ENCODE assay signal across 12 mouse cellular contexts in the genomic region with DNA sequence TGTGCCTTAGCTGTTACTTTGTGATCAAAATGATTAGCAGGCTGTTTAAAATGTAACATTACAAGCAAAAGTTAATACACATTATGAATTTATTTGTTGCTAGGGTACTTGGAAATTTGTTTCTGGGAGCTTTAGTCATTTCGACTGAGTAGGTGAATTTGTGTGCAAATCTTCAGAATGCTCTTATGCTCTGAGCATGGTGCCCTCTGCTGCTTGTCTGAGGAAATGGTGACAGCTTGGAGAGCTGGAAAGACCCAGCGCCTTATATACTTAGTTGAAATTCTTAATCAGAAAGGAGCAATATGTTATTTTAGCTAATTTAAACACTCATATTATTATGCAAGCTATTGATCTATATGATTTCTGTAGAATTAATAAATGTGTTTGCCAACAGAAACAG. TPM values are rescaled to one million over a fixed set of nuclear protein-coding genes. Genes with fewer than 3 reads are reported as not detected.
A peak's percentile ranks its signal among the peaks of the same experiment; 100 is the strongest.
DNase-seq lines count a peak whose midpoint lies in the region; ATAC-seq and TF ChIP-seq lines count a peak whose summit lies in the region.
"Had no signal": no experiment of that assay in that cellular context is flagged by ENCODE, and none has a peak within 500 bp of the region (broad histone marks: within the 10 kb centered on the region; RNA-seq: fewer than 3 reads in every experiment).

No protein-coding gene starts in this region.

- no peak overlapping the region for H3K4me2 ChIP-seq in kidney, postnatal 0 days (ENCODE audit: low read length)
- H3K4me2 ChIP-seq: embryonic facial prominence, embryonic 13.5 days had no signal

- no peak for TF ChIP-seq POLR2A in brain, embryonic 14.5 days (IDR thresholded peaks at IDR 0.05; ENCODE audit: borderline replicate concordance, extremely low read depth, insufficient read depth, insufficient read length, poor library complexity, severe bottlenecking)

- peak; percentile 40 for DNase-seq in kidney, postnatal 0 days (ENCODE audit: low spot score)
- no peak for DNase-seq in kidney, adult 18-20 months
- DNase-seq in right cerebral cortex, adult 18-20 months = peak; percentile 8
- DNase-seq in right cerebral cortex, postnatal 14 days = no peak
- peak; percentile 66 for DNase-seq in brain, embryonic 14.5 days (ENCODE audit: low read depth)
- peak; percentile 22 for DNase-seq in right cerebral cortex, postnatal 4 days
- DNase-seq in adrenal gland, postnatal 4 days (ENCODE audit: low spot score in 2 of 2) = no peak
- DNase-seq in urinary bladder, adult 18-20 months (ENCODE audit: low spot score in 2 of 2) = no peak
- DNase-seq: lung, postnatal 10 days had no signal

- no peaks in the 10 kb centered on the region for H3K4me1 ChIP-seq in kidney, postnatal 0 days (replicated peaks; ENCODE audit: insufficient read depth, low read length)
- H3K4me1 ChIP-seq: embryonic facial prominence, embryonic 13.5 days; heart, embryonic 10.5 days had no signal

- H3K27me3 ChIP-seq in kidney, postnatal 0 days (ENCODE audit: insufficient read depth, low read length) = no peaks in the 10 kb centered on the region
- H3K27me3 ChIP-seq: embryonic facial prominence, embryonic 13.5 days had no signal

- 19% methylated on average over 2 of the region's 2 CpGs for WGBS in kidney, postnatal 0 days

- H3K4me3 ChIP-seq in kidney, postnatal 0 days (replicated peaks; ENCODE audit: low read depth, low read length) = no peak overlapping the region
- H3K4me3 ChIP-seq: embryonic facial prominence, embryonic 13.5 days; heart, embryonic 10.5 days had no signal

- H3K9ac ChIP-seq in kidney, postnatal 0 days (ENCODE audit: low read depth, low read length) = no peak overlapping the region
- H3K9ac ChIP-seq: embryonic facial prominence, embryonic 13.5 days had no signal

- H3K9me3 ChIP-seq in kidney, postnatal 0 days (replicated peaks; ENCODE audit: low read length) = no peaks in the 10 kb centered on the region
- H3K9me3 ChIP-seq: embryonic facial prominence, embryonic 13.5 days; heart, embryonic 10.5 days had no signal

- H3K36me3 ChIP-seq in kidney, postnatal 0 days (ENCODE audit: insufficient read depth, low read length) = no peaks in the 10 kb centered on the region
- H3K36me3 ChIP-seq: embryonic facial prominence, embryonic 13.5 days; heart, embryonic 10.5 days had no signal

- no peak for ATAC-seq in kidney, postnatal 0 days (replicated peaks; ENCODE audit: low FRiP score, low read depth)

- peak; percentile 69 for TF ChIP-seq CTCF in kidney, postnatal 0 days (IDR thresholded peaks at IDR 0.05; ENCODE audit: low read depth)
- TF ChIP-seq CTCF in brain, embryonic 14.5 days (IDR thresholded peaks at IDR 0.05; ENCODE audit: borderline replicate concordance, extremely low read depth, insufficient read depth, insufficient read length) = peak; percentile 67; the same call in 1 of the 2 replicates

- no peak overlapping the region for H3K27ac ChIP-seq in kidney, postnatal 0 days
- H3K27ac ChIP-seq: embryonic facial prominence, embryonic 13.5 days; heart, embryonic 10.5 days had no signal

RNA-seq across cellular contexts. Expression of a gene that starts 33.8 kb away (rescaled TPM):
- polyA plus RNA-seq in kidney, postnatal 0 days (2015; fragmentation: Nextera tagmentation; extraction: Ambion mirVana) = not detected in 2 replicates
- polyA plus RNA-seq in brain, embryonic 14.5 days (2012; rRNA removed) = not detected in 2 replicates
- not detected for total RNA-seq in adrenal gland, postnatal 4 days (2021)
- polyA plus RNA-seq: embryonic facial prominence, embryonic 13.5 days; heart, embryonic 10.5 days; large intestine, adult 2 months had no signal

RNA-seq across cellular contexts. Expression of a gene that starts 34.3 kb away (rescaled TPM):
- polyA plus RNA-seq in kidney, postnatal 0 days (2015; fragmentation: Nextera tagmentation; extraction: Ambion mirVana) = not detected in 2 replicates
- polyA plus RNA-seq in brain, embryonic 14.5 days (2012; rRNA removed) = 0.03 TPM in 1 of 2 replicates, not detected in the other
- total RNA-seq in adrenal gland, postnatal 4 days (2021) = not detected
- polyA plus RNA-seq: embryonic facial prominence, embryonic 13.5 days; heart, embryonic 10.5 days; large intestine, adult 2 months had no signal

Comparison
In these comparisons a context has a peak if more than half of its experiments do, and no peak if none do; other contexts are left out.
1. DNase-seq: peak in kidney, postnatal 0 days (single experiment), right cerebral cortex, adult 18-20 months (single experiment), brain, embryonic 14.5 days (single experiment) and right cerebral cortex, postnatal 4 days (single experiment); none in kidney, adult 18-20 months (single experiment), right cerebral cortex, postnatal 14 days (single experiment), adrenal gland, postnatal 4 days (0 of 2) and urinary bladder, adult 18-20 months (0 of 2).